Mouse (Mus musculus): ENCODE results near the gene Sema3d. TPM values are rescaled to one million over a fixed set of nuclear protein-coding genes. Genes with fewer than 3 reads are reported as not detected.

Sema3d gene
- 10.6 and 13.4 TPM in 2 replicates for polyA plus RNA-seq (2015; fragmentation: Nextera tagmentation; extraction: Ambion mirVana)

- Histone ChIP-seq H3K4me2 (peak within 1 kb of the TSS; percentile 98), H3K27me3 (replicated peaks) (peaks cover 6% of the 10 kb centered on the region), H3K27ac (replicated peaks) (peak within 1 kb of the TSS; percentile 68), H3K9ac (peak within 1 kb of the TSS; percentile 86), H3K4me3 (peak within 1 kb of the TSS; percentile 70), H3K9me3 (no peaks in the 10 kb centered on the region), H3K4me1 (peaks cover 11% of the 10 kb centered on the region), H3K36me3 (no peaks in the 10 kb centered on the region)
- WGBS: under 1% methylated on average over 49 of the region's 49 CpGs
- peak; percentile 66; the same call in 1 of the 2 replicates for ATAC-seq (ENCODE audit: extremely low read depth, insufficient number of reproducible peaks, low FRiP score, low TSS enrichment)
These were observed at the start of gene Sema3d for GRCm38 (mm10) chr5:12383133-12383959. TSS of gene Sema3d (plus strand) at chr5:12383385.

DNA sequence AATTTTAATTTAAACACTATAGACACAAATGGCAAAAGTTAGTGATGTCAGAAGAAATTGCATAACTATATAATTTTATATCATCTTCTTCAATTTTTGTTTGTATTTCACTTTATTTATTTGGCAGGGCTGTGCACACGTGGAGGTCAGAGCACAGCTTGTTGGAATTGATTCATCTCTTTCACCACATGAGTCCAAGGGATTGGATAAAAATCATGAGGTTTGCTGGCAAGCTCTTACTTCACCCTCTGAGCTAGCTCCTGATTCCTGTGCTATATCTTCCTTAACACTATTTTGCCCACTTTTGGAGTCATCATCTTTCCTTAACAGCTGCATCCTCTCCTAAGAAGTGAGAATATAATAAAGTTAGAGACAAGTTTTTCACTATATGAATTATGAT lies 5.9 kb upstream of the Sema3d start:
- no peaks in the 10 kb centered on the region for H3K4me1 ChIP-seq
- H3K27me3 ChIP-seq (replicated peaks): no peaks in the 10 kb centered on the region
- no peak overlapping the region for H3K4me2 ChIP-seq
- no peak for ATAC-seq (ENCODE audit: extremely low read depth, insufficient number of reproducible peaks, low FRiP score, low TSS enrichment)
- H3K4me3 ChIP-seq: no peak overlapping the region
- H3K36me3 ChIP-seq: no peaks in the 10 kb centered on the region
- no peaks in the 10 kb centered on the region for H3K9me3 ChIP-seq
- no peak overlapping the region for H3K9ac ChIP-seq
- no peak overlapping the region for H3K27ac ChIP-seq (replicated peaks)
- 51% methylated on average over 1 of the region's 1 CpGs for whole genome bisulfite sequencing

DNA sequence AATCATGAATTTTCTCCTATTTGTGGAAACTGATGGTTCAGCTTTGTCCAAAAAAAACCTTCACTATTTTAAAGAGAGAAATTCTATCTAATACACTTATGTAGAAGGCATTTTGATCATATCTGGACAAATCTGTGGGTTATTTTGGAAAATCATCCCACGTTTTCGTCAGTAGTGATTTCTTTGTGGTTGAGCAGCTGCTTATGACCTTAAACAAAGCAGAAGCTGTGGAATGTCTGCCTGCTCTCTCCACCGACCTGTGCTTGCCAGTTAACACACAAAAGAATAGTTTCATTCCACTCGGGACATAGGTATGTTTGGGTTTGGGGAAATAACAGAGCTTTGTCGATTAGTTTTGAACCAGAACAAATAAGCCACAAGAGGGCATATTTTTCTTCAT lies 4.3 kb upstream of the Sema3d start:
- H3K9me3 ChIP-seq: no peaks in the 10 kb centered on the region
- H3K4me2 ChIP-seq: no peak overlapping the region
- no peaks in the 10 kb centered on the region for H3K36me3 ChIP-seq
- no peak for ATAC-seq (ENCODE audit: extremely low read depth, insufficient number of reproducible peaks, low FRiP score, low TSS enrichment)
- no peak overlapping the region for H3K4me3 ChIP-seq
- H3K27ac ChIP-seq (replicated peaks): no peak overlapping the region
- H3K9ac ChIP-seq: no peak overlapping the region
- H3K27me3 ChIP-seq (replicated peaks): no peaks in the 10 kb centered on the region
- 40% methylated on average over 5 of the region's 5 CpGs for WGBS
- H3K4me1 ChIP-seq: no peaks in the 10 kb centered on the region; the same call in 1 of the 2 replicates

DNA sequence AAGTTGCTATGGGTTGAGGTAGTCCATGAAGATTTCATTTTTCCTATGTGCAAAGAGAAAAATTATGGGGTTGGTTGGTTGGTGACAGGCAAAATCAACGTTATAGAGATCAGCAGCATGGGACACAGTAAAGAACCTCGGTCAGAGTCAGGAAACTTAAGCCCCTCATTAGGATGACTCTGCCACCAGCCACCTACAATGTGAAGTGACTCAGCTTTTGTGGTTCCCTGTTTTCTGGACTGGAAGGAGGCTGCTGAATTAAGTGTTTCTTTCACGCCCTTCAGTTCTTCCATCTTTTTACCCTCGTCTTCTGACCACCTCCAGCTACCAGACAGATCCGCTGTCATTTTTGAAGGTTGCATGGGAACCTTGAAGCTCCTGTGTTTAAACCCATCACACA lies 1.2 kb upstream of the Sema3d start:
- H3K4me2 ChIP-seq: no peak overlapping the region
- no peak for ATAC-seq (ENCODE audit: extremely low read depth, insufficient number of reproducible peaks, low FRiP score, low TSS enrichment)
- 77% methylated on average over 5 of the region's 5 CpGs for WGBS

DNA sequence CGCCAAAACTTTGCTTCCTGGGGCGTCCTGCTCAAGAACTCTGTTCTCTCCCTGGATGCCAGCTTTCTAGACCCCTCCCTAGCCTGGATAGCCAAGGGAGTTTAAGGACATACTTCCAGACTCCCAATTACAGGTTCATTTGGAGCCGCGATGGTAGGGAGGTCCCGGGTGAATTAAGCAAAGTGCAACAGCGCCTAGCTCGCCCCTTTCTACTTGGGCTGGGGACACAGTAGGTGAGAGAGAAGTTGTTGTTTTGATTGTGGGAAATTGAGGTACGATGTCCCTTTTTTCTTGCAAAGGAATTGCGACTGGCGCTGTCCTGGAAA lies 738 bp downstream of the Sema3d start:
- Histone ChIP-seq H3K4me1 (peaks cover 11% of the 10 kb centered on the region), H3K4me2 (peak overlapping the region; percentile 98), H3K27me3 (replicated peaks) (peaks cover 6% of the 10 kb centered on the region), H3K9me3 (no peaks in the 10 kb centered on the region), H3K4me3 (peak overlapping the region; percentile 70), H3K9ac (peak overlapping the region; percentile 86), H3K36me3 (no peaks in the 10 kb centered on the region), H3K27ac (replicated peaks) (peak overlapping the region; percentile 68)
- WGBS: 0% methylated on average over 10 of the region's 10 CpGs
- no peak for ATAC-seq (ENCODE audit: extremely low read depth, insufficient number of reproducible peaks, low FRiP score, low TSS enrichment)

More for the DNA sequence above, 1.2 kb upstream of the Sema3d start:
- Histone ChIP-seq H3K9ac (no peak overlapping the region), H3K9me3 (no peaks in the 10 kb centered on the region), H3K27ac (replicated peaks) (no peak overlapping the region), H3K36me3 (no peaks in the 10 kb centered on the region), H3K4me1 (peaks cover 11% of the 10 kb centered on the region), H3K4me3 (no peak overlapping the region), H3K27me3 (replicated peaks) (peaks cover 6% of the 10 kb centered on the region)

DNA sequence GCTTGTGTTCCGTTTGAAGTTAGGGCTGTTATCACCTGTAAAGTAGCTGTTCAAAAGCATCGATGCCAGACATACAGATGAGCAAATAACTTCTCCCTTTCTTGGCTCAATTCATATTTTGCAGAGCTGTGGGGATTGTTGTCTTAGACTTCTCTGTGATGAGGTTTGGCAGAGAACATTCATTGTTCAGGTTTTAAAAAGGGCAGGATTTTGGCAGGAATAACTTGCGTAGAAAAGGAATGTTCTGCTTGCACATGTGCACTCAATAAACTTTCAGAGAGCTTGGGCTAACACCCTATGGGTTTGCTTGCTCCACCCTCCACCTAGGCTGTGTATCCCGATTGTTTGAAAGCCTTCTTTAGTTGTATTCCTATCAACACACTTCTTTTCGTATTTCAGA lies 9.5 kb downstream of the Sema3d start:
- H3K27ac ChIP-seq (replicated peaks): no peak overlapping the region
- ATAC-seq (ENCODE audit: extremely low read depth, insufficient number of reproducible peaks, low FRiP score, low TSS enrichment): no peak
- H3K27me3 ChIP-seq (replicated peaks): no peaks in the 10 kb centered on the region
- H3K9me3 ChIP-seq: no peaks in the 10 kb centered on the region
- H3K4me2 ChIP-seq: no peak overlapping the region
- WGBS: 67% methylated on average over 5 of the region's 5 CpGs
- no peak overlapping the region for H3K9ac ChIP-seq
- no peaks in the 10 kb centered on the region for H3K4me1 ChIP-seq
- no peak overlapping the region for H3K4me3 ChIP-seq
- no peaks in the 10 kb centered on the region for H3K36me3 ChIP-seq

DNA sequence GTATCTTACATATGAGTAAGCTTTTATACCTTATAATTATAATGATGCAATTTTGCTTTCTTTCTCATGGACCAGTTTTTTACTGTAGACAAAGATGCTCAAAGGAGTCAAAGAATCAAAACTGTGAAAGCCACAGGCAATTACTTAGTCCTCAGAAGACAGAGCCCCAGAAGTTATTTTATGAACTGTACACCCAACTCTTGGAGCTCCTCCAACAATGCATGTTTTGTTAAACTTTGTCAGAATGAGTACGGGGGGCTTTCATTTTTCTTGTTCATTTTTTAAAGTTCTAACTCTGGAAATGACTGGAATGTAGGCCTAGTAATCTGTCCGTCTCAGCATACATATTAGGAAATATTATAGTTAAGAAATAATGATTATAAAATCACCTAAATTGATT lies 16.1 kb downstream of the Sema3d start:
- 60% methylated on average over 2 of the region's 2 CpGs for WGBS
- ATAC-seq (ENCODE audit: extremely low read depth, insufficient number of reproducible peaks, low FRiP score, low TSS enrichment): no peak
- Histone ChIP-seq H3K27me3 (replicated peaks) (no peaks in the 10 kb centered on the region), H3K4me1 (no peaks in the 10 kb centered on the region), H3K9me3 (no peaks in the 10 kb centered on the region), H3K4me3 (no peak overlapping the region), H3K27ac (replicated peaks) (no peak overlapping the region), H3K4me2 (no peak overlapping the region), H3K36me3 (no peaks in the 10 kb centered on the region), H3K9ac (no peak overlapping the region)

GRCm38 (mm10) chr5:12404229-12404628 lies 21.0 kb downstream of the Sema3d start:
- Histone ChIP-seq H3K36me3 (no peaks in the 10 kb centered on the region), H3K4me1 (no peaks in the 10 kb centered on the region), H3K9me3 (no peaks in the 10 kb centered on the region), H3K9ac (no peak overlapping the region), H3K27me3 (replicated peaks) (no peaks in the 10 kb centered on the region), H3K4me3 (no peak overlapping the region), H3K27ac (replicated peaks) (no peak overlapping the region), H3K4me2 (no peak overlapping the region)
- no peak for ATAC-seq (ENCODE audit: extremely low read depth, insufficient number of reproducible peaks, low FRiP score, low TSS enrichment)

- no peaks in the 10 kb centered on the region for H3K27me3 ChIP-seq (replicated peaks)
- no peak overlapping the region for H3K4me3 ChIP-seq
- no peak overlapping the region for H3K27ac ChIP-seq (replicated peaks)
- no peaks in the 10 kb centered on the region for H3K9me3 ChIP-seq
- H3K36me3 ChIP-seq: no peaks in the 10 kb centered on the region
- no peak overlapping the region for H3K4me2 ChIP-seq
- no peak overlapping the region for H3K9ac ChIP-seq
- H3K4me1 ChIP-seq: no peaks in the 10 kb centered on the region
- no peak for ATAC-seq (ENCODE audit: extremely low read depth, insufficient number of reproducible peaks, low FRiP score, low TSS enrichment)
- 61% methylated on average over 3 of the region's 3 CpGs for WGBS
These were observed 29.4 kb downstream of the Sema3d start for GRCm38 (mm10) chr5:12412595-12412994.

DNA sequence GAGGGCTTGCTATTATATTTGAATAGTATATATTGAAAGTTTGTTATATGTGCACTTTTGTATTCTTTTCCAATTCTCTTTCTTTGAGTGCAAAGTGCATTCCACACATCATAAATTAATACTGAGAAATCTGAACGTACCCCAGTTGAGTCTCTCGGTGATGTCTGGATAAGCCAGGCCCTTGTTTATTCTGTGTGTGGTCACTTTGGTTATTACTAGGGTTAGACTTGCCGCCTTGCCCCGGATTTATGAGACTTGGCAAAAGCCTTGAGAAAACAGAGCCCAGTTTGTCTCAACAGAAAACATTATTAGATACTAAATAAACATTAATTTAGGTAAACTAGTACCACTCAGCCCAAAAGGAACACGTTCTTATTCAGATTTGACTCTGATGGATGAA lies 40.1 kb downstream of the Sema3d start:
- 77% methylated on average over 5 of the region's 5 CpGs for WGBS

DNA sequence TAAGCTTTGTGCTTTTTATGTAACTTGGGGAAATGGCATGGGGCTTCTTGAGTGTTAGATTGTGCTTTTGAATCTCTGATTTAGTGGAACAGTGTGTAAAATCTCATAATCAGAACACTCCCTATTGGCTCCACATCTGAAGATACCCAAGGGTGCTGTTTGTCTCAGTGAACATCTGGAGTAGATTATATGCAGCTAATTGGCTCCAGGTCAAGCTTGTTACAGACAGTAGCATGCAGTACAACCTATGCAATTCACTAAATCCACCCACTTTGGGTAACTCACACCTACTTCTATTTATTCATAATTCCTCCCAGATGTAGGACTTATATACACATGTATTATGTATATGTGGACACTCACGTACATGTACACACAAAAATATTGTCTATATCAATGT lies 58.6 kb downstream of the Sema3d start:
- no peak overlapping the region for H3K4me2 ChIP-seq
- no peak overlapping the region for H3K9ac ChIP-seq
- no peaks in the 10 kb centered on the region for H3K9me3 ChIP-seq
- no peaks in the 10 kb centered on the region for H3K27me3 ChIP-seq (replicated peaks)
- no peaks in the 10 kb centered on the region for H3K4me1 ChIP-seq
- ATAC-seq (ENCODE audit: extremely low read depth, insufficient number of reproducible peaks, low FRiP score, low TSS enrichment): no peak
- 67% methylated on average over 1 of the region's 1 CpGs for WGBS
- H3K36me3 ChIP-seq: no peaks in the 10 kb centered on the region
- no peak overlapping the region for H3K27ac ChIP-seq (replicated peaks)
- no peak overlapping the region for H3K4me3 ChIP-seq

More for the DNA sequence above, 40.1 kb downstream of the Sema3d start:
- Histone ChIP-seq H3K9ac (no peak overlapping the region), H3K27me3 (replicated peaks) (no peaks in the 10 kb centered on the region), H3K36me3 (no peaks in the 10 kb centered on the region), H3K27ac (replicated peaks) (no peak overlapping the region), H3K4me1 (no peaks in the 10 kb centered on the region), H3K4me3 (no peak overlapping the region), H3K9me3 (no peaks in the 10 kb centered on the region), H3K4me2 (no peak overlapping the region)
- ATAC-seq (ENCODE audit: extremely low read depth, insufficient number of reproducible peaks, low FRiP score, low TSS enrichment): no peak

All from heart, embryonic 13.5 days (tissue).